12 mouse cellular contexts compared by ENCODE assay signal in genomic region chr6:84048856-84049255, GRCm38 (mm10). TPM values are rescaled to one million over a fixed set of nuclear protein-coding genes. Genes with fewer than 3 reads are reported as not detected.
DNase-seq lines count a peak whose midpoint lies in the region; ATAC-seq and TF ChIP-seq lines count a peak whose summit lies in the region.
"Had no signal": no experiment of that assay in that cellular context is flagged by ENCODE, and none has a peak within 500 bp of the region (broad histone marks: within the 10 kb centered on the region; RNA-seq: fewer than 3 reads in every experiment).

No protein-coding gene starts in this region.

- no peak for ATAC-seq in lung, embryonic 14.5 days (ENCODE audit: insufficient read depth)
- ATAC-seq in midbrain, embryonic 13.5 days: no peak
- ATAC-seq: hindbrain, postnatal 0 days had no signal

- no peaks in the 10 kb centered on the region for H3K9me3 ChIP-seq in lung, embryonic 14.5 days (ENCODE audit: low read depth, low read length)
- H3K9me3 ChIP-seq in midbrain, embryonic 13.5 days: no peaks in the 10 kb centered on the region
- H3K9me3 ChIP-seq: midbrain, embryonic 10.5 days had no signal

- DNase-seq in lung, embryonic 14.5 days: peak; percentile 23
- DNase-seq in lung, postnatal 4 days: no peak
- DNase-seq in adrenal gland, postnatal 36 days: peak; percentile 49 to 62
- peak; percentile 27 to 31 for DNase-seq in heart, postnatal 14 days
- peak; percentile 35 to 54 for DNase-seq in kidney, postnatal 4 days
- no peak for DNase-seq in cerebellum, adult 18-20 months
- DNase-seq: cerebellum, adult 9-10 months had no signal

- no peaks in the 10 kb centered on the region for H3K36me3 ChIP-seq in lung, embryonic 14.5 days (ENCODE audit: insufficient read depth)
- H3K36me3 ChIP-seq in midbrain, embryonic 13.5 days: no peaks in the 10 kb centered on the region
- H3K36me3 ChIP-seq: midbrain, embryonic 10.5 days had no signal

- intact Hi-C loops in heart, postnatal 14 days (cut with DNase I): no loop called here

- no peaks in the 10 kb centered on the region for H3K4me1 ChIP-seq in lung, embryonic 14.5 days (ENCODE audit: insufficient read depth)
- H3K4me1 ChIP-seq in midbrain, embryonic 13.5 days (replicated peaks): no peaks in the 10 kb centered on the region

- H3K27me3 ChIP-seq in lung, embryonic 14.5 days (ENCODE audit: insufficient read depth, low read length): no peaks in the 10 kb centered on the region
- H3K27me3 ChIP-seq in midbrain, embryonic 13.5 days: no peaks in the 10 kb centered on the region

- no peak overlapping the region for H3K4me2 ChIP-seq in lung, embryonic 14.5 days
- H3K4me2 ChIP-seq in midbrain, embryonic 13.5 days (replicated peaks): no peak overlapping the region
- H3K4me2 ChIP-seq: liver, embryonic 11.5 days had no signal

- TF ChIP-seq CTCF in lung, embryonic 14.5 days (IDR thresholded peaks at IDR 0.05; ENCODE audit: low read depth): no peak

- H3K4me3 ChIP-seq in lung, embryonic 14.5 days (ENCODE audit: low read depth, low read length): no peak overlapping the region
- no peak overlapping the region for H3K4me3 ChIP-seq in midbrain, embryonic 13.5 days (replicated peaks)
- H3K4me3 ChIP-seq: midbrain, embryonic 10.5 days had no signal

- H3K9ac ChIP-seq in lung, embryonic 14.5 days: no peak overlapping the region
- H3K9ac ChIP-seq in midbrain, embryonic 13.5 days (replicated peaks): no peak overlapping the region

- WGBS in lung, embryonic 14.5 days: 61% methylated on average over 2 of the region's 2 CpGs
- WGBS in midbrain, embryonic 13.5 days: 84% methylated on average over 2 of the region's 2 CpGs

- H3K27ac ChIP-seq in lung, embryonic 14.5 days (ENCODE audit: low read depth): no peak overlapping the region
- no peak overlapping the region for H3K27ac ChIP-seq in midbrain, embryonic 13.5 days
- H3K27ac ChIP-seq: hindbrain, postnatal 0 days; midbrain, embryonic 10.5 days had no signal

RNA-seq across cellular contexts. Expression of gene Dysf, which starts 40.5 kb away (rescaled TPM):
- 11.5 and 13.5 TPM in 2 replicates for polyA plus RNA-seq in lung, embryonic 14.5 days (2014; fragmentation: Nextera tagmentation; extraction: Ambion mirVana)
- total RNA-seq in adrenal gland, postnatal 36 days (2021): 10 to 100 TPM; 47.5 to 51.0 TPM
- total RNA-seq in heart, postnatal 14 days (2021): 100 to 1,000 TPM; 115 to 119 TPM
- polyA plus RNA-seq in midbrain, embryonic 13.5 days (2015; fragmentation: Nextera tagmentation; extraction: Ambion mirVana): 2.0 and 2.6 TPM in 2 replicates
- total RNA-seq: neutrophil, adult 5-6 weeks had no signal

Comparison
In these comparisons a context has a peak if more than half of its experiments do, and no peak if none do; other contexts are left out.
1. DNase-seq: peak in lung, embryonic 14.5 days (single experiment), adrenal gland, postnatal 36 days (2 of 2), heart, postnatal 14 days (2 of 2) and kidney, postnatal 4 days (2 of 2); none in lung, postnatal 4 days (0 of 2) and cerebellum, adult 18-20 months (0 of 2).